Mouse (Mus musculus): ENCODE measurements around the gene Odf2. TPM values are rescaled to one million over a fixed set of nuclear protein-coding genes. Genes with fewer than 3 reads are reported as not detected.
A peak's percentile ranks its signal among the peaks of the same experiment; 100 is the strongest.

Gene Odf2
- total and polyA plus RNA-seq, 2 experiments from 2014 or later = 28.6 to 35.1 TPM

DNA sequence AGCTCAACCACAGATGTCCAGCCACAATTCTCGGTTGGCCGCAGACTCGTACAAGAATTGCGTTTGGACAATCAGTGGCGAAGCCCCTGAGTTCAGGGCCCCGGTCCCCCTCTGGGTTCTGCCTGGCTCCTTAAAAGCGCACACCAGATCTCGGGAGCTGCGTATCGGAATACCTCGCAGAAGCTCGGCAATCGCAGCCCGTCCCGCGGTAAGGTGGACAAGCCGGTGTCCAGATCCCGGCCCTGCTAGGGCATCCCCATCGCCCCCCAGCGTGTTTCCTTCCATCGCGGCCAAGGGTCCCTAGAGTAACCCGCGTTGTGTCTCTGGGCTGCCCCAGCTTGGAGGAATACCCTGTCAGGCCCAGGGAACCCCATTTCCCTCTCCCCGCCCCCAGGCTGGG is 43.4 kb upstream of the Odf2 start:
- 0 out of 2 replicates have a peak overlapping the region, but pooled peaks have one; percentile 26 for H3K9ac ChIP-seq (replicated peaks; ENCODE audit: low read depth, low read length)
- H3K4me2 ChIP-seq (ENCODE audit: low read depth, low read length) = peak overlapping the region; percentile 23; the same call in 1 of the 2 replicates

DNA sequence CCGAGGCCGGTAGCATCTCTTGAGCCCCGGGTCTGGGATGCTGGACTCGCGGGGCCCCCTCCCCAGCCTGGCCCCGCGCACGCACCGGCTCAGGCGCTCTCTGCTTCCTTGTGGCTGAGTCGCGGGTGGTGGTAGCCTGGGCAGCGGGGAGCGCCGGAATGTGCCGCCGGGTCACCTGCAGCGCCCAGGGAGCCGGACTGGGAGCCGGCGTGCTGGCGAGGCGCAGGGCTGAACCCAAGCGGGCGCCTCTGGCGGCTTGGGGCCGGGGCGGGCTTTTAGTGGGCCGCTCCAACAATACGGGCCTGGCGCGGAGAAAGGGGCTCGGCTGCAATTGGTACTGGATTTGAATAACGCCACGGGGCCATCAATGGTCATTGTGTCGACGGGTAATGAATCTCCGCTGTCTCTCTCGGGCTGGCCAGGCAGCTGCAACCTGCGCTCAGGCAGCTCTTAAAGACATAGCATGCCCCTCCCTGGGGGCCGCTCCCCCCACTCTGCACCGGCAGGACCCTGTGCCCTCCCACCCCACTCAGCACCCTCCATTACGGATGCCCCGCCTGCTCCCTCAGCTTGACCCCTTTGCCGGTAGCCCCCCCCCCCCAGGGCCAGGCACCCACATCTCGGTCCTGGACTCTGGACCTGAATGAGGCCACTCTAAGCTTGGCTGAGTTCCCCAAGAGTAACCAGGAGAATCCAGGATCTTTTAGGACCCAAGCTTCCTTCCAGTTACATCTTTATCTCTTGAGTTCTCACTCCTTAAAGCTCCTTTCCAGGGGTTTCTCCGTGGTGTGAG is 42.8 kb upstream of the Odf2 start:
- Histone ChIP-seq H3K4me1 (ENCODE audit: control insufficient read depth, insufficient read depth) (no peaks in the 10 kb centered on the region), H3K9me3 (replicated peaks; ENCODE audit: control insufficient read depth, low read length) (no peaks in the 10 kb centered on the region), H3K4me3 (ENCODE audit: low read depth, low read length) (peak overlapping the region; percentile 20), H3K9ac (replicated peaks; ENCODE audit: low read depth, low read length) (0 out of 2 replicates have a peak overlapping the region, but pooled peaks have one; percentile 26), H3K27me3 (ENCODE audit: control insufficient read depth, insufficient read depth, low read length) (peaks cover 45% of the 10 kb centered on the region), H3K4me2 (ENCODE audit: low read depth, low read length) (peak overlapping the region; percentile 23; the same call in 1 of the 2 replicates), H3K27ac (ENCODE audit: low read depth) (no peak overlapping the region), H3K36me3 (replicated peaks; ENCODE audit: control insufficient read depth, insufficient read depth, low read length) (peaks cover 25% of the 10 kb centered on the region)
- ATAC-seq (ENCODE audit: insufficient read depth, low read depth) (no peak), DNase-seq (ENCODE audit: low spot score) (no peak)
- TF ChIP-seq EP300 (IDR thresholded peaks at IDR 0.05; ENCODE audit: low read depth) = no peak
- TF ChIP-seq CTCF (IDR thresholded peaks at IDR 0.05; ENCODE audit: low read depth) = no peak
- WGBS = 20% methylated on average over 46 of the region's 47 CpGs

More for the DNA sequence above, 43.4 kb upstream of the Odf2 start:
- Histone ChIP-seq H3K27me3 (ENCODE audit: control insufficient read depth, insufficient read depth, low read length) (peaks cover 42% of the 10 kb centered on the region), H3K9me3 (replicated peaks; ENCODE audit: control insufficient read depth, low read length) (no peaks in the 10 kb centered on the region), H3K4me3 (ENCODE audit: low read depth, low read length) (peak overlapping the region; percentile 20), H3K4me1 (ENCODE audit: control insufficient read depth, insufficient read depth) (no peaks in the 10 kb centered on the region), H3K36me3 (replicated peaks; ENCODE audit: control insufficient read depth, insufficient read depth, low read length) (peaks cover 27% of the 10 kb centered on the region), H3K27ac (ENCODE audit: low read depth) (no peak overlapping the region)
- TF ChIP-seq CTCF (IDR thresholded peaks at IDR 0.05; ENCODE audit: low read depth) = no peak
- no peak for TF ChIP-seq EP300 (IDR thresholded peaks at IDR 0.05; ENCODE audit: low read depth)
- no peak for ATAC-seq (ENCODE audit: insufficient read depth, low read depth)
- DNase-seq (ENCODE audit: low spot score) = no peak
- WGBS = 39% methylated on average over 25 of the region's 25 CpGs

- 59% methylated on average over 3 of the region's 3 CpGs for WGBS
Observed at GRCm38 (mm10) chr2:29846911-29847310, 42.1 kb upstream of the Odf2 start.

GRCm38 (mm10) chr2:29849041-29849440 is 40.0 kb upstream of the Odf2 start:
- no peak for ATAC-seq (ENCODE audit: insufficient read depth, low read depth)
- H3K4me2 ChIP-seq (ENCODE audit: low read depth, low read length) = no peak overlapping the region
- TF ChIP-seq CTCF (IDR thresholded peaks at IDR 0.05; ENCODE audit: low read depth) (no peak), EP300 (IDR thresholded peaks at IDR 0.05; ENCODE audit: low read depth) (no peak)
- H3K36me3 ChIP-seq (replicated peaks; ENCODE audit: control insufficient read depth, insufficient read depth, low read length) = no peaks in the 10 kb centered on the region
- no peak overlapping the region for H3K4me3 ChIP-seq (ENCODE audit: low read depth, low read length)
- WGBS = 48% methylated on average over 8 of the region's 8 CpGs
- H3K27ac ChIP-seq (ENCODE audit: low read depth) = no peak overlapping the region
- DNase-seq (ENCODE audit: low spot score) = no peak
- no peak overlapping the region for H3K9ac ChIP-seq (replicated peaks; ENCODE audit: low read depth, low read length)
- H3K4me1 ChIP-seq (ENCODE audit: control insufficient read depth, insufficient read depth) = no peaks in the 10 kb centered on the region
- no peaks in the 10 kb centered on the region for H3K9me3 ChIP-seq (replicated peaks; ENCODE audit: control insufficient read depth, low read length)
- peaks cover 37% of the 10 kb centered on the region for H3K27me3 ChIP-seq (ENCODE audit: control insufficient read depth, insufficient read depth, low read length)

More at GRCm38 (mm10) chr2:29846911-29847310, 42.1 kb upstream of the Odf2 start:
- TF ChIP-seq CTCF (IDR thresholded peaks at IDR 0.05; ENCODE audit: low read depth) (no peak), EP300 (IDR thresholded peaks at IDR 0.05; ENCODE audit: low read depth) (no peak)
- H3K27me3 ChIP-seq (ENCODE audit: control insufficient read depth, insufficient read depth, low read length) = peaks cover 45% of the 10 kb centered on the region
- ATAC-seq (ENCODE audit: insufficient read depth, low read depth) = no peak
- no peaks in the 10 kb centered on the region for H3K9me3 ChIP-seq (replicated peaks; ENCODE audit: control insufficient read depth, low read length)
- no peak overlapping the region for H3K9ac ChIP-seq (replicated peaks; ENCODE audit: low read depth, low read length)
- no peak overlapping the region for H3K4me3 ChIP-seq (ENCODE audit: low read depth, low read length)
- H3K4me2 ChIP-seq (ENCODE audit: low read depth, low read length) = no peak overlapping the region
- H3K27ac ChIP-seq (ENCODE audit: low read depth) = no peak overlapping the region
- no peak for DNase-seq (ENCODE audit: low spot score)
- H3K4me1 ChIP-seq (ENCODE audit: control insufficient read depth, insufficient read depth) = no peaks in the 10 kb centered on the region
- H3K36me3 ChIP-seq (replicated peaks; ENCODE audit: control insufficient read depth, insufficient read depth, low read length) = peaks cover 18% of the 10 kb centered on the region

DNA sequence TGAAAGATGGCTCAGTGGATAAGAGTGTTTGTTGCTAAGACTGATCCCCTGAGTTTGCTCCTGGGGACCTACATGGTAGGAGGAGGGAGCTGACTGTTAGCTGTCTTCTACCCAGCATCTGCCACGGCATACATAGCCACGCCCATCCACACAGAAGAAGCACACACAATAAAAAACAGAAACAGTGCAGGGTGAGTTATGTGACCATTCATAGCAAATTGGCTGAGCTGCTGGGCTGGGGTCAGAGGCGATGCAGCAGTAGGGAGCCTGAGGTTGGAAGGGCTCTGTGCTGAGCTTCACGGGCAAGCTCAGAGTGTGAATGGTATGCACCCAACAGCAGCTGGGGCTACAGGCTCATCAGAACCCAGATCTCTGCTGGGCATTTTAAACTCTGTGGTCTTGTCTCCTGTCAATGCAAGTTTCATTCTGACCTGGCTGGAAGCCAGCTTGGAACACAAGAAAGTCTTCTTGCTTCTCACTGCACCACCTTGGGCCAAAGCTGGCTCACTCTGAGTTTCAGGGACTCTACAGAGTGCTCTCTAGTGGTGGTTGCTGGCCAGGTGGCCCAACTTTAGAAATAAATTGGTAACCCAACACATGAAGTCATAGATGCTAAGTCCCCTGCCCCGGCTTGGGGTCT is 39.1 kb upstream of the Odf2 start:
- H3K9me3 ChIP-seq (replicated peaks; ENCODE audit: control insufficient read depth, low read length) = no peaks in the 10 kb centered on the region
- H3K9ac ChIP-seq (replicated peaks; ENCODE audit: low read depth, low read length) = no peak overlapping the region
- no peak for ATAC-seq (ENCODE audit: insufficient read depth, low read depth)
- peaks cover 28% of the 10 kb centered on the region for H3K27me3 ChIP-seq (ENCODE audit: control insufficient read depth, insufficient read depth, low read length)
- no peaks in the 10 kb centered on the region for H3K4me1 ChIP-seq (ENCODE audit: control insufficient read depth, insufficient read depth)
- no peak for DNase-seq (ENCODE audit: low spot score)
- no peak overlapping the region for H3K4me2 ChIP-seq (ENCODE audit: low read depth, low read length)
- H3K36me3 ChIP-seq (replicated peaks; ENCODE audit: control insufficient read depth, insufficient read depth, low read length) = no peaks in the 10 kb centered on the region
- H3K27ac ChIP-seq (ENCODE audit: low read depth) = no peak overlapping the region
- 55% methylated on average over 5 of the region's 5 CpGs for WGBS
- H3K4me3 ChIP-seq (ENCODE audit: low read depth, low read length) = no peak overlapping the region
- TF ChIP-seq EP300 (IDR thresholded peaks at IDR 0.05; ENCODE audit: low read depth) = no peak
- TF ChIP-seq CTCF (IDR thresholded peaks at IDR 0.05; ENCODE audit: low read depth) = no peak; the same call in 1 of the 2 replicates
